Mouse (Mus musculus): ENCODE data around the gene Emx2.

- TF ChIP-seq EP300 (optimal IDR thresholded peaks at IDR 0.05) (no peak), CTCF (IDR thresholded peaks at IDR 0.05; ENCODE audit: low read depth) (peak; percentile 92)
These were observed 4.0 kb upstream of the Emx2 start for GRCm38 (mm10) chr19:59454196-59454595.

All from stomach, postnatal 0 days (tissue).